Mouse (Mus musculus): ENCODE results near the gene Pten. TPM values are rescaled to one million over a fixed set of nuclear protein-coding genes. Genes with fewer than 3 reads are reported as not detected.

The Pten gene
- polyA plus RNA-seq, 1 experiment from 2014 or later, result 13.1 TPM

DNA sequence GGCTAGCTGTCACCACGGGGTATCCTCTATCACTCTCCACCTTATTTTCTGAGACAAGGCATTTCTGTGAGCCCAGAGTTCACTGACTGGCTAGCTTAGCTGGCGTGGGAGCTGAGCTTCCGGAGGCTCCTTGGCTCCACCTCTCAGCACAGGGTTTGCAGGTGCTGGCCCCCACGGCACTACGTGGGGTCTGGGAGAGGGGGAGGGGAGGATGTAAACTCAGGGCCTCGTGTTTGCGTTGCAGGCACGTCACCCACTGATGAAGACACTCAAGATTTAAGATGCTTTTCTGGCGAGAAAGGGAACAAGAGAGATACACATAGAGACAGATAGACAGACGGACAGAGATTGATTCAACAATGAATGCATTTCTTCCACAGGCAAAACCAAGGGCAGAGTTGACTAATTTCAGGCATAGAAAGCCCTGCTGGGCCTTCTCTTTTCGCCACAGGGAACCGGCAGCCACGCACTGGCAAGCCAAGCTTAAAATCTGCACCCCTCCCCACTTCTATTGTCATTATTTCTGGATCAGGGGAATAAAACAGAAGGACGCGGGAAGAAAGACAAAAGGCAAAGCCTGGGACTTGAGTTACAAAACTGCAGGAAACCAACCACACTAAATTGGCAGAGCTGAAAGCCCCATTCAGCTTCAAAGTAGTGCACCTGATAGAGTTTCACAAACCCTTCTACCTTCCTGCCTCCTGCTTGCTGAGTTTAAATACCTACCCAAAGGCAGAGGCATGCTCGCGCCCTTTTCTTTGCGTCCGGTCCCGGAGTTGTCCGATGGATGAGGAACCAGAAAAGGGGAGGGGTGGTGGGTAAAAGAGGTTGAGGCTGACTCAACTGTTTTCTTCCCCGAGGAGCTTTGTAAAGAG lies 30.6 kb upstream of the Pten start:
- Histone ChIP-seq H3K27me3 (peaks cover 18% of the 10 kb centered on the region), H3K4me1 (peaks cover 11% of the 10 kb centered on the region; the same call in 1 of the 2 replicates), H3K4me2 (replicated peaks) (peak overlapping the region; percentile 42), H3K4me3 (peak overlapping the region; percentile 16), H3K9me3 (no peaks in the 10 kb centered on the region), H3K27ac (no peak overlapping the region), H3K9ac (peak overlapping the region; percentile 5), H3K36me3 (no peaks in the 10 kb centered on the region)
- ATAC-seq (ENCODE audit: insufficient number of reproducible peaks, insufficient read depth, low FRiP score, low TSS enrichment), result no peak
- WGBS, result 3% methylated on average over 22 of the region's 22 CpGs

DNA sequence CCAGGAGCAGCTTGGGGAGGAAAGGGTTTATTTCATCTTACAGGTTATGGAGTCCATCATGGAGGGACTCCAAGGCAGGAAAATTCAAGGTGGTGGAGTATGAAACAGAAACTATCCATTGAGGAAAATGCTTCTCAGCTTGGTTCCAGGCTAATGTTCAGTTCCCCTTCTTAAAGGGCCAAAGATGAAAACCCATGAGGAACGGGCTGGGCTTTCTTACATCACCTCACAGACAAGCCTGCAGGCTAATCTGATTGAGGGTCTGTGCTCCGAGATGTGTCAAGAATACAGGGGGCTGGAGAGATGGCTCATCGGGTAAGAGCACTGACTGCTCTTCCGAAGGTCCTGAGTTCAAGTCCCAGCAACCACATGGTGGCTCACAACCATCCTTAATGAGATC lies 27.5 kb upstream of the Pten start:
- 87% methylated on average over 4 of the region's 4 CpGs for WGBS
- no peak for ATAC-seq (ENCODE audit: insufficient number of reproducible peaks, insufficient read depth, low FRiP score, low TSS enrichment)

DNA sequence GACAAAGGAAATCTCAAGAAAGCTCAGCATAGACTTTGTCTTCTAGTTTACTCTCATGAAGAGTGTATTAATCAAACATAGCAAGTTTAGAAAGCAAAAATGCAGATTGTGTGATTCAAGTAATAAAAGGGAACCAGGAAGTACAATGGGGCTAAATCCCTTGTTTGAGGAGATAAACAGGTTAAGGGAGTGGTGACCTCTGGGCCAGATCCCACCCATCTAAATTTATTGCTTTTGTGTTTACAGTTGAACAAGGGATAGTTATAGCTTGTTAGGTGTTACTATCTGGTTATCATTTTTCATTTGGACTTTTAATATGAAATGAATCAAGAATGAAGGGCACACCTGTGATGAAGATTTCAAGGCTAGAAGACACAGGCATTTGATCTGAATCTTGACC lies 24.4 kb upstream of the Pten start:
- H3K27ac ChIP-seq, result no peak overlapping the region
- H3K36me3 ChIP-seq, result no peaks in the 10 kb centered on the region
- no peak for ATAC-seq (ENCODE audit: insufficient number of reproducible peaks, insufficient read depth, low FRiP score, low TSS enrichment)
- no peaks in the 10 kb centered on the region for H3K4me1 ChIP-seq
- H3K4me2 ChIP-seq (replicated peaks), result no peak overlapping the region
- H3K9me3 ChIP-seq, result no peaks in the 10 kb centered on the region
- H3K9ac ChIP-seq, result no peak overlapping the region
- H3K4me3 ChIP-seq, result no peak overlapping the region
- H3K27me3 ChIP-seq, result peaks cover 6% of the 10 kb centered on the region

More for the DNA sequence above, 27.5 kb upstream of the Pten start:
- Histone ChIP-seq H3K4me3 (no peak overlapping the region), H3K36me3 (no peaks in the 10 kb centered on the region), H3K9me3 (no peaks in the 10 kb centered on the region), H3K27ac (no peak overlapping the region), H3K27me3 (peaks cover 18% of the 10 kb centered on the region), H3K4me2 (replicated peaks) (no peak overlapping the region), H3K4me1 (peaks cover 11% of the 10 kb centered on the region; the same call in 1 of the 2 replicates), H3K9ac (no peak overlapping the region)

DNA sequence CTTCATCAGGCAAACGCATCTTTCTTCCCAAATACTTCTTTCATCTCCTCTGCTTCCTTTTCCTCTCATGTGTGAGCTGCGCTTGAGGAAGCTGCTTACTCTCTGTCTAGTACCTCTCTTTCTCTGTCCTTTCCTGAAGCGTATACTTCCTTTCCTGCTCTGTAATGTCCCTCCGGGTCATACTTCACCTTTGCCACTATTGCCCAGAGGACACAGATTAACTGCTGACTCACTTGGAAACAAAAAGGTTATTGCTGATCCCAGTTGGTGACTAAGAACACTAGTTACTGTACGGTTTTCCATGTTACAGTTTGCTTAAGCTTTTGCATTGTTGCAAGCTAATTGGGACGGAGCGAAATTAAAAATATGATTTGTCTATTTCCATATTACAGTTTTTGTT lies 19.5 kb upstream of the Pten start:
- no peaks in the 10 kb centered on the region for H3K4me1 ChIP-seq
- 80% methylated on average over 7 of the region's 7 CpGs for WGBS
- no peaks in the 10 kb centered on the region; the same call in 1 of the 2 replicates for H3K27me3 ChIP-seq
- H3K4me3 ChIP-seq, result no peak overlapping the region
- no peaks in the 10 kb centered on the region for H3K9me3 ChIP-seq
- H3K9ac ChIP-seq, result no peak overlapping the region
- H3K4me2 ChIP-seq (replicated peaks), result no peak overlapping the region
- no peak overlapping the region for H3K27ac ChIP-seq
- no peak for ATAC-seq (ENCODE audit: insufficient number of reproducible peaks, insufficient read depth, low FRiP score, low TSS enrichment)
- H3K36me3 ChIP-seq, result no peaks in the 10 kb centered on the region

DNA sequence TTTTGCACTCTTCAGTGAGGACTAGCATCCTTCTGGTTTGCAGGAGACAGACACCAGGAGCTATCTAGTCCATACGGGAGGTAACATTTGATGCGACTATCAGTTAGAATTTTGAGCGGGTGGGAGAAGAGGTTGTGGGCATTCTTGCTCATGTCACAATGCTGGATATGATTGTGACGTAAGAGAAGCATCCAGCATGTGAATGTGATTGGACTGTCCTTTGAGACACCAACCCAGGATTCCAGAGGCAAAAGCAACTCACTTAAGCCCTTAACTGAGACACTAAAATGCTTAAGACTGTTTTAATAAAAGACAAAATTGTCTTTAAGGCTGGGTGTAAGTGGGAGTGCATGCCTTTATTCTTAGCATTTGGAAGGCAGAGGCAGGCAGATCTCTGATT lies 17.6 kb upstream of the Pten start, which contains the start of gene Atad1:
Gene Atad1 (minus strand): TSS at position 101 of the 400 bp plus-strand sequence.
- H3K4me3 ChIP-seq, result no peak within 1 kb of the TSS
- no peak for ATAC-seq (ENCODE audit: insufficient number of reproducible peaks, insufficient read depth, low FRiP score, low TSS enrichment)
- no peaks in the 10 kb centered on the region for H3K9me3 ChIP-seq
- no peaks in the 10 kb centered on the region; the same call in 1 of the 2 replicates for H3K27me3 ChIP-seq
- no peaks in the 10 kb centered on the region for H3K4me1 ChIP-seq
- H3K4me2 ChIP-seq (replicated peaks), result no peak within 1 kb of the TSS
- no peak within 1 kb of the TSS for H3K27ac ChIP-seq
- no peaks in the 10 kb centered on the region for H3K36me3 ChIP-seq
- WGBS, result 92% methylated on average over 4 of the region's 4 CpGs
- H3K9ac ChIP-seq, result no peak within 1 kb of the TSS

DNA sequence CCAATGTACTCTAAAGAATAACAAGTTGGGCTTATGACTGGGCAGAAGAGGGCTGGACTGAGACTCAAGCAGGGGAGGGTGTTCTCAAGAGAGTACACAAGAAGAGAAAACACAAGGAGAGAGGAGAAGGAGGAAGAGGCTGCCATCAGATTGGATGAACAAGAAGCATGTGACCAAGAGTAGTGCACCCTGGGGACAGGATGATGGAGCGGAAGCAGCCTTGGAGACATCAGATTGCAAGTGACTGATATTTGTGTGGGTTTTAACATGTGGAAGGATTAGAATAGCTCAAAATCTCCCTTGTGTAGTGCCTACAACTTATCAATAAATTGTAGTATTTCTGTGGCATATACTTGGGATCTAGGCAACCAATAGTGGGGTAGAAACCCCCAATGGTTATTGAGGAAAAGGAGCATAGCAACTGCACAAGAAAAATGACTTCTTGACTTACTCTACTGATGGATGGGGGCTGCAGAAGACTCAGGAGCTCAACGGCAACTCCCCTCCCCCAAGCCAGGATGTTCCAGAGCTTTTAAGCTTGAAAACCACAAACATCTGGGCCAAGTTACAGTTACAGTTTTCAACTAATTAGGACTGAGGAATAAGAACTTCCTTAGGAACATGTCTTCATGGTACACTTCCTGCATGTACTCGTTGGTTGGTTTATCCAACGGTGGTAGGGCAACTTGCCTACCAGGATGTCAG lies 16.5 kb upstream of the Pten start:
- no peak for ATAC-seq (ENCODE audit: insufficient number of reproducible peaks, insufficient read depth, low FRiP score, low TSS enrichment)
- Histone ChIP-seq H3K4me1 (no peaks in the 10 kb centered on the region), H3K27ac (no peak overlapping the region), H3K36me3 (no peaks in the 10 kb centered on the region), H3K27me3 (no peaks in the 10 kb centered on the region), H3K9ac (no peak overlapping the region), H3K4me3 (no peak overlapping the region), H3K9me3 (no peaks in the 10 kb centered on the region), H3K4me2 (replicated peaks) (no peak overlapping the region)
- WGBS, result 81% methylated on average over 4 of the region's 4 CpGs

DNA sequence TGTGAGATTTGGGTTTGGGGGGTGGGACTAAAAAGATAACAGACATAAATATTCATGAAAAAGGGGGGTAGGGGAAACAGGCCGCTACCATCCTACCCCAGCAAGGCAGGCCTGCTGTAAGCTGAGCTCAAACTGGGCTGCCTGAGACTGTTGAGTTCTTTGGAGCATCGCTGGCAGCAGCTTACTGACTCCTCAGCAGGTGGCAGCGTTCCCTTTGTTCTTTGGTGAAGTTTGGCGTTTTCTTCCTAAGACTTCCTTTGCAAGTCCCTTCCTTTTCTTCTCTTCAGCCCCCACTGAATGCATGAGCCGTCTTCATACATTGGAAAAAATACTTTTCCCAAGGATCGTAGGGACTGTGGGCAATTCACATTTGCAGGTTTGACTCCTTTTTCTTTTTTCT lies 7.9 kb upstream of the Pten start:
- WGBS, result 17% methylated on average over 6 of the region's 6 CpGs
- H3K9me3 ChIP-seq, result no peaks in the 10 kb centered on the region
- no peak for ATAC-seq (ENCODE audit: insufficient number of reproducible peaks, insufficient read depth, low FRiP score, low TSS enrichment)

DNA sequence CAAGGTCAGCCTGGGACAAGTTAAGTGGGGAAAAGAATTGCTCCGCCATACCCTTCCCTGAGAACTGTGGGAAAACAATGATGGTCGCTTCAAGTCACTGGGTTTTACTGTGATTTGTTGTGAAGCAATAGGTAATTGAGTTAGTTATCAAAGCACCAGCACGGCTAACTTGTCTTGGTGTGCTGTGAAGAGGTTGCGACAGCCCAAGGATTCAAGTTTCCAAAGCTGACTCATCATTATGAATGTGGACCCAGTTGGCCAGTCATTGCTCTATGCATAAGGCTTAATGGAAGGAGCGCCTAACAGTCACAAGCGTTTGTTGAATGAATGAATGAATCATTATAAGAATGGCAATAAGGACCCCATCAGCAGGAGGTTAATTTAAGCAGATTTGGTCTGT lies 4.9 kb upstream of the Pten start:
- no peak for ATAC-seq (ENCODE audit: insufficient number of reproducible peaks, insufficient read depth, low FRiP score, low TSS enrichment)
- Histone ChIP-seq H3K4me2 (replicated peaks) (no peak overlapping the region), H3K36me3 (no peaks in the 10 kb centered on the region), H3K27ac (no peak overlapping the region), H3K27me3 (peaks cover 16% of the 10 kb centered on the region), H3K4me1 (no peaks in the 10 kb centered on the region), H3K9ac (no peak overlapping the region), H3K4me3 (no peak overlapping the region), H3K9me3 (no peaks in the 10 kb centered on the region)
- WGBS, result 83% methylated on average over 6 of the region's 6 CpGs

More for the DNA sequence above, 7.9 kb upstream of the Pten start:
- H3K27ac ChIP-seq, result no peak overlapping the region
- H3K4me2 ChIP-seq (replicated peaks), result no peak overlapping the region
- H3K27me3 ChIP-seq, result peaks cover 8% of the 10 kb centered on the region
- no peak overlapping the region for H3K4me3 ChIP-seq
- H3K36me3 ChIP-seq, result no peaks in the 10 kb centered on the region
- H3K9ac ChIP-seq, result no peak overlapping the region
- H3K4me1 ChIP-seq, result no peaks in the 10 kb centered on the region

DNA sequence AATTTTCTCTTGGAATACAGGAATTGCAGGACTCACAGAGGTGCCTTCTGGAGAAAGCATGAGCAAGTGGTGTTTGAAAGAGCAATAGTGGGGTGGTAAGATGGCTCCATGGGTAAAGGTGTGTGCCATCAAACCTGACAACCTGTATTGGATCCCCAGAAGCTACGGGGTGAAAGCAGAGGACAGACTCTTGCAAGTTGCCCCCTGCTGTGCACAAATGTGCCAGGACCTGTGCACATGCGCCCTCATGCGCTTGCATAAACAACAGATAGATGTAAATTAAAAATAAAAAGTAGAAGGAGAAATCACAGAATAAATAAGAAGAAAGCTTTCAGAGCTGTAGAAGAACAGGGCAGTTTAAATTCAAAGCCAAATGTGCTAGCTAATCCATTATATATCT lies 3.9 kb upstream of the Pten start:
- H3K4me3 ChIP-seq, result no peak overlapping the region
- 84% methylated on average over 3 of the region's 3 CpGs for WGBS

DNA sequence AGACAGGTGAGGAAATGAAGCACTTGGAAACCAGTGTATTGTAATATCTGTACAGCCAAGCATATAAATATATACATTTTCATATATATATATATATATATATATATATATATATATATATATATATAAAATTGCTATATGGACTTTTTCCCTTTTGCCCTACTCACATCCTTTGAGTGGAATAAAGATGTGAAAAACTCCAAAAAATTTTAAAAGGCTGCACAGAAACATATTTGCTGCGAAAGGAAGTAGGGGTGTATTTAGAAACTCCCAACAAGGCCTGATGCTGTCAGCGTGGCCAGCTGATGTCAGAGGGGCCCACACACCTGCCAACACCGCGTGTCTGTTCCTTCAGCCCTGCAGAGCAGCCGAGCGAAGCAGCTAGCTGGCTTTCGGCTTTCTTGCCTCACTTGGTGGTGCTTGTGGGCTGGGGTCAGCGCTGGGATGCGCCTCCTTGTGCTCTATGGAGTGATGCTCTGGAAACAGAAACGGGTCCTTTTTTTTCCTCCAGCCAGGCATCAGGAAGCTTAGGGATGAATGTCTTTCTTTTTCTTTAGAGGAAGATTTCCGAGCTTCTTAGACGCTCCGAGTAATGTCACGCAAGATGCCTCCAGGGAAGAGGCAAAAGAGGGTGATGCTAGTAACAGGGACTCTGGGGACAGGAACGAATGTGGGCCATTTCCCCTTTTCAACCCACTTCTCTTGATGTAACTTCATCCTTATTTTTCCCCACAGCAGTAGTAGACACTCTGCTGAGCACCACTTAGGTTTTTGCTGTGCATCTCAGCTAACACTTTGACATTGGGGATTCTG lies 2.9 kb upstream of the Pten start:
- no peak overlapping the region for H3K27ac ChIP-seq
- no peaks in the 10 kb centered on the region for H3K9me3 ChIP-seq
- peaks cover 16% of the 10 kb centered on the region for H3K27me3 ChIP-seq
- H3K36me3 ChIP-seq, result no peaks in the 10 kb centered on the region
- no peak overlapping the region for H3K9ac ChIP-seq
- peak overlapping the region; percentile 88; the same call in 1 of the 2 replicates for H3K4me2 ChIP-seq (replicated peaks)
- 14% methylated on average over 15 of the region's 15 CpGs for WGBS
- peaks cover 3% of the 10 kb centered on the region; the same call in 1 of the 2 replicates for H3K4me1 ChIP-seq
- ATAC-seq (ENCODE audit: insufficient number of reproducible peaks, insufficient read depth, low FRiP score, low TSS enrichment), result no peak
- no peak overlapping the region for H3K4me3 ChIP-seq

More for the DNA sequence above, 3.9 kb upstream of the Pten start:
- no peak for ATAC-seq (ENCODE audit: insufficient number of reproducible peaks, insufficient read depth, low FRiP score, low TSS enrichment)
- Histone ChIP-seq H3K9me3 (no peaks in the 10 kb centered on the region), H3K4me2 (replicated peaks) (no peak overlapping the region), H3K9ac (no peak overlapping the region), H3K27me3 (peaks cover 16% of the 10 kb centered on the region), H3K36me3 (no peaks in the 10 kb centered on the region), H3K27ac (no peak overlapping the region), H3K4me1 (no peaks in the 10 kb centered on the region)

DNA sequence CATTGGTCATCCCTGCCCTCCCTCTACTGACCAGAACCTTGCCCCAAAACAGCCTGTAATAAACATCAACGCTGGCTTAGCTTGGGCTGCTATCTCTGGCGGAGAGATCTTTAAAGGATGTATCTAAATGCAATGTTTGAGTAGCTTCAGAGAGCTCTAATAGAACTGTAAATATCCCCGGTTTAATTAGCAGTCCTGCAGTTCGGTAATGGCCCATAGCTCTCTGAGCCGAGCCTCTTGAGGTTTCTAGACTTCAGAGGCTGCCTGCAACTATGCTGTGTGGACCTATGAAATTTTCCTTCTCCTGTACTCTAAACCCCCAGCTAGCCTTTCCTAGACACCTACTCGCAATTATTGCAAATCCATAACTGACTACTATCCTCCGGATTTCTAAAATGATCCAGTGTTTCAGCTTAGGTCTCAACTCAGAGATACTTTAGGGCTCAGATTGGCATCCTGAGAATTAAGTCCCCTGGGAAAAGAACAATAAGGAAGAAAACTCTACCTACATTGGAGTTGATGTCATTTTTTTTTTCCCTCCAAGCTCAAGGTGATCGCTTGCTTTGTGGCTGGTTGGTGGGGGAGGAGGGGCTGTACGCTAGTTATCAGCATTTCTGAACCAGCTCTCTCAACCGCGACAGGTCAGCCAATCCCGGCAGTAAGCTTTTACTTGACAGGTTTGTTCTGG lies 2.0 kb upstream of the Pten start:
- 6% methylated on average over 12 of the region's 12 CpGs for WGBS
- peak overlapping the region; percentile 97 for H3K4me3 ChIP-seq

More for the DNA sequence above, 2.0 kb upstream of the Pten start:
- H3K9me3 ChIP-seq, result no peaks in the 10 kb centered on the region
- H3K36me3 ChIP-seq, result no peaks in the 10 kb centered on the region
- peak overlapping the region; percentile 79; the same call in 1 of the 2 replicates for H3K9ac ChIP-seq
- peaks cover 16% of the 10 kb centered on the region for H3K27me3 ChIP-seq
- peak overlapping the region; percentile 100; the same call in 1 of the 2 replicates for H3K27ac ChIP-seq
- peak overlapping the region; percentile 88 for H3K4me2 ChIP-seq (replicated peaks)
- peaks cover 6% of the 10 kb centered on the region; the same call in 1 of the 2 replicates for H3K4me1 ChIP-seq
- no peak for ATAC-seq (ENCODE audit: insufficient number of reproducible peaks, insufficient read depth, low FRiP score, low TSS enrichment)

All from embryonic facial prominence, embryonic 12.5 days (tissue).